Comparison of ENCODE assay signal across 21 mouse cellular contexts in genomic region chr5:21983021-21983667, GRCm38 (mm10).
A peak's percentile ranks its signal among the peaks of the same experiment; 100 is the strongest.
DNase-seq lines count a peak whose midpoint lies in the region; ATAC-seq and TF ChIP-seq lines count a peak whose summit lies in the region.
"Had no signal": no experiment of that assay in that cellular context is flagged by ENCODE, and none has a peak within 500 bp of the region (broad histone marks: within the 10 kb centered on the region; RNA-seq: fewer than 3 reads in every experiment).

No protein-coding gene starts in this region.

- no peaks in the 10 kb centered on the region for H3K9me3 ChIP-seq in forebrain, embryonic 14.5 days (replicated peaks; ENCODE audit: control insufficient read depth, low read length)
- H3K9me3 ChIP-seq in forebrain, embryonic 11.5 days (ENCODE audit: control insufficient read depth, low read length), result no peaks in the 10 kb centered on the region
- H3K9me3 ChIP-seq in limb, embryonic 11.5 days (ENCODE audit: control insufficient read depth, low read length), result no peaks in the 10 kb centered on the region
- H3K9me3 ChIP-seq in limb, embryonic 10.5 days (replicated peaks), result no peaks in the 10 kb centered on the region
- no peaks in the 10 kb centered on the region for H3K9me3 ChIP-seq in forebrain, postnatal 0 days (ENCODE audit: low read length)
- H3K9me3 ChIP-seq in midbrain, embryonic 16.5 days (replicated peaks; ENCODE audit: control insufficient read depth, low read length, poor library complexity, severe bottlenecking), result no peaks in the 10 kb centered on the region
- H3K9me3 ChIP-seq in hindbrain, embryonic 10.5 days, result no peaks in the 10 kb centered on the region
- H3K9me3 ChIP-seq: heart, embryonic 15.5 days; liver, embryonic 15.5 days; megakaryocyte, embryonic 14.5 days had no signal

- no peak overlapping the region for H3K4me3 ChIP-seq in forebrain, embryonic 14.5 days (ENCODE audit: low read depth, low read length)
- no peak overlapping the region for H3K4me3 ChIP-seq in forebrain, embryonic 11.5 days (ENCODE audit: low read depth, low read length)
- no peak overlapping the region for H3K4me3 ChIP-seq in limb, embryonic 11.5 days (ENCODE audit: low read depth, low read length)
- H3K4me3 ChIP-seq in limb, embryonic 10.5 days, result no peak overlapping the region
- no peak overlapping the region for H3K4me3 ChIP-seq in forebrain, postnatal 0 days (ENCODE audit: low read depth, low read length)
- no peak overlapping the region for H3K4me3 ChIP-seq in midbrain, embryonic 16.5 days (ENCODE audit: low read depth, low read length)
- no peak overlapping the region for H3K4me3 ChIP-seq in hindbrain, embryonic 10.5 days
- H3K4me3 ChIP-seq: heart, embryonic 15.5 days; liver, embryonic 15.5 days; megakaryocyte, embryonic 14.5 days had no signal

- H3K4me2 ChIP-seq in forebrain, embryonic 14.5 days (ENCODE audit: low read length), result no peak overlapping the region
- H3K4me2 ChIP-seq in forebrain, embryonic 11.5 days (ENCODE audit: low read depth, low read length, severe bottlenecking), result no peak overlapping the region
- H3K4me2 ChIP-seq in limb, embryonic 11.5 days (ENCODE audit: low read depth, severe bottlenecking), result no peak overlapping the region
- no peak overlapping the region for H3K4me2 ChIP-seq in forebrain, postnatal 0 days (ENCODE audit: low read depth)
- H3K4me2 ChIP-seq in midbrain, embryonic 16.5 days (ENCODE audit: low read length), result no peak overlapping the region
- H3K4me2 ChIP-seq: heart, embryonic 15.5 days; liver, embryonic 15.5 days had no signal

- ATAC-seq in forebrain, embryonic 14.5 days, result peak; percentile 54; the same call in 1 of the 2 replicates
- no peak for ATAC-seq in forebrain, embryonic 11.5 days (replicated peaks; ENCODE audit: low FRiP score)
- no peak for ATAC-seq in limb, embryonic 11.5 days (ENCODE audit: insufficient number of reproducible peaks, low FRiP score, low TSS enrichment, low read depth)
- peak; percentile 89 for ATAC-seq in forebrain, postnatal 0 days
- peak; percentile 56; the same call in 1 of the 2 replicates for ATAC-seq in midbrain, embryonic 16.5 days
- ATAC-seq in megakaryocyte-erythroid progenitor cell, adult 5-6 weeks (replicated peaks; ENCODE audit: low FRiP score, low TSS enrichment, poor library complexity, severe bottlenecking), result no peak

- no peak overlapping the region for H3K27ac ChIP-seq in forebrain, embryonic 14.5 days (ENCODE audit: low read depth, low read length)
- no peak overlapping the region for H3K27ac ChIP-seq in forebrain, embryonic 11.5 days (ENCODE audit: low read depth, low read length)
- H3K27ac ChIP-seq in limb, embryonic 11.5 days (replicated peaks; ENCODE audit: low read depth, low read length), result no peak overlapping the region
- H3K27ac ChIP-seq in limb, embryonic 10.5 days, result no peak overlapping the region
- no peak overlapping the region for H3K27ac ChIP-seq in forebrain, postnatal 0 days (ENCODE audit: low read depth, low read length)
- no peak overlapping the region for H3K27ac ChIP-seq in midbrain, embryonic 16.5 days (ENCODE audit: low read length)
- H3K27ac ChIP-seq in hindbrain, embryonic 10.5 days, result no peak overlapping the region
- H3K27ac ChIP-seq: heart, embryonic 15.5 days; liver, embryonic 15.5 days; stomach, postnatal 0 days had no signal

- no peaks in the 10 kb centered on the region for H3K4me1 ChIP-seq in forebrain, embryonic 14.5 days (ENCODE audit: control insufficient read depth, insufficient read depth, low read length)
- H3K4me1 ChIP-seq in forebrain, embryonic 11.5 days (replicated peaks; ENCODE audit: control insufficient read depth, insufficient read depth, low read length), result no peaks in the 10 kb centered on the region
- H3K4me1 ChIP-seq in limb, embryonic 11.5 days (ENCODE audit: control insufficient read depth, insufficient read depth, low read length), result no peaks in the 10 kb centered on the region
- no peaks in the 10 kb centered on the region for H3K4me1 ChIP-seq in limb, embryonic 10.5 days
- H3K4me1 ChIP-seq in forebrain, postnatal 0 days (ENCODE audit: insufficient read depth), result no peaks in the 10 kb centered on the region
- no peaks in the 10 kb centered on the region; the same call in 1 of the 2 replicates for H3K4me1 ChIP-seq in midbrain, embryonic 16.5 days (ENCODE audit: control insufficient read depth, insufficient read depth, low read length)
- H3K4me1 ChIP-seq in hindbrain, embryonic 10.5 days (replicated peaks), result no peaks in the 10 kb centered on the region
- H3K4me1 ChIP-seq: heart, embryonic 15.5 days; liver, embryonic 15.5 days; megakaryocyte, embryonic 14.5 days had no signal

- no peaks in the 10 kb centered on the region for H3K36me3 ChIP-seq in forebrain, embryonic 14.5 days (ENCODE audit: control insufficient read depth, insufficient read depth, low read length)
- H3K36me3 ChIP-seq in forebrain, embryonic 11.5 days (ENCODE audit: control insufficient read depth, insufficient read depth, low read length), result no peaks in the 10 kb centered on the region
- no peaks in the 10 kb centered on the region for H3K36me3 ChIP-seq in limb, embryonic 11.5 days (ENCODE audit: control insufficient read depth, insufficient read depth, low read length)
- no peaks in the 10 kb centered on the region for H3K36me3 ChIP-seq in limb, embryonic 10.5 days
- no peaks in the 10 kb centered on the region for H3K36me3 ChIP-seq in forebrain, postnatal 0 days (ENCODE audit: insufficient read depth)
- H3K36me3 ChIP-seq in midbrain, embryonic 16.5 days (ENCODE audit: control insufficient read depth, insufficient read depth, low read length), result no peaks in the 10 kb centered on the region
- no peaks in the 10 kb centered on the region for H3K36me3 ChIP-seq in hindbrain, embryonic 10.5 days
- H3K36me3 ChIP-seq: heart, embryonic 15.5 days had no signal

- no peaks in the 10 kb centered on the region for H3K27me3 ChIP-seq in forebrain, embryonic 14.5 days (replicated peaks; ENCODE audit: control insufficient read depth, insufficient read depth, low read length)
- H3K27me3 ChIP-seq in forebrain, embryonic 11.5 days (ENCODE audit: control insufficient read depth, insufficient read depth, low read length), result no peaks in the 10 kb centered on the region
- no peaks in the 10 kb centered on the region for H3K27me3 ChIP-seq in limb, embryonic 11.5 days (ENCODE audit: control insufficient read depth, insufficient read depth, low read length)
- H3K27me3 ChIP-seq in limb, embryonic 10.5 days (ENCODE audit: low read depth, poor library complexity, severe bottlenecking), result no peaks in the 10 kb centered on the region
- no peaks in the 10 kb centered on the region for H3K27me3 ChIP-seq in forebrain, postnatal 0 days (ENCODE audit: insufficient read depth, low read length)
- H3K27me3 ChIP-seq in midbrain, embryonic 16.5 days (ENCODE audit: control insufficient read depth, insufficient read depth, low read depth, low read length), result no peaks in the 10 kb centered on the region
- no peaks in the 10 kb centered on the region for H3K27me3 ChIP-seq in hindbrain, embryonic 10.5 days (ENCODE audit: insufficient read depth, poor library complexity, severe bottlenecking)
- H3K27me3 ChIP-seq: heart, embryonic 15.5 days; liver, embryonic 15.5 days; megakaryocyte, embryonic 14.5 days had no signal

- peak; percentile 34 for DNase-seq in forebrain, embryonic 14.5 days (ENCODE audit: low spot score)
- no peak for DNase-seq in forebrain, embryonic 11.5 days (ENCODE audit: low spot score)
- peak; percentile 3 for DNase-seq in limb, embryonic 11.5 days (ENCODE audit: low spot score)
- no peak for DNase-seq in limb, embryonic 10.5 days (ENCODE audit: low spot score)
- DNase-seq in forebrain, postnatal 0 days, result peak; percentile 53
- no peak for DNase-seq in hindbrain, embryonic 10.5 days (ENCODE audit: low spot score)
- DNase-seq: adrenal gland, adult 2 months; cerebellum, adult 18-20 months; gastrocnemius, postnatal 10 days; heart, adult 18-20 months; kidney, adult 18-20 months; kidney, postnatal 25 days; lung, postnatal 14 days; right cerebral cortex, adult 18-20 months; thymus, postnatal 25 days had no signal

- TF ChIP-seq CTCF in forebrain, postnatal 0 days (IDR thresholded peaks at IDR 0.05; ENCODE audit: low read depth), result no peak

- H3K9ac ChIP-seq in forebrain, embryonic 14.5 days (ENCODE audit: low read length), result no peak overlapping the region
- no peak overlapping the region for H3K9ac ChIP-seq in forebrain, embryonic 11.5 days (ENCODE audit: low read length)
- H3K9ac ChIP-seq in limb, embryonic 11.5 days (ENCODE audit: low read length), result no peak overlapping the region
- no peak overlapping the region for H3K9ac ChIP-seq in forebrain, postnatal 0 days
- no peak overlapping the region for H3K9ac ChIP-seq in midbrain, embryonic 16.5 days (ENCODE audit: low read depth, low read length)
- H3K9ac ChIP-seq: heart, embryonic 15.5 days; liver, embryonic 15.5 days had no signal

- WGBS in forebrain, embryonic 14.5 days, result 72% methylated on average over 3 of the region's 3 CpGs
- 78% methylated on average over 3 of the region's 3 CpGs for WGBS in forebrain, embryonic 11.5 days
- 75% methylated on average over 3 of the region's 3 CpGs for WGBS in limb, embryonic 11.5 days
- WGBS in limb, embryonic 10.5 days, result 83% methylated on average over 3 of the region's 3 CpGs
- 51% methylated on average over 3 of the region's 3 CpGs for WGBS in forebrain, postnatal 0 days
- WGBS in midbrain, embryonic 16.5 days, result 52% methylated on average over 3 of the region's 3 CpGs
- 86% methylated on average over 3 of the region's 3 CpGs for WGBS in hindbrain, embryonic 10.5 days

Comparison
In these comparisons a context has a peak if more than half of its experiments do, and no peak if none do; other contexts are left out.
1. ATAC-seq: peak in forebrain, embryonic 14.5 days (single experiment), forebrain, postnatal 0 days (single experiment) and midbrain, embryonic 16.5 days (single experiment); none in forebrain, embryonic 11.5 days (single experiment), limb, embryonic 11.5 days (single experiment) and megakaryocyte-erythroid progenitor cell, adult 5-6 weeks (single experiment).
2. DNase-seq: peak in forebrain, embryonic 14.5 days (single experiment), limb, embryonic 11.5 days (single experiment) and forebrain, postnatal 0 days (single experiment); none in forebrain, embryonic 11.5 days (single experiment), limb, embryonic 10.5 days (single experiment) and hindbrain, embryonic 10.5 days (single experiment).